Mouse (Mus musculus) megakaryocyte-erythroid progenitor cell, adult 5-6 weeks (primary cell): ENCODE data around the gene Mif4gd. TPM values are rescaled to one million over a fixed set of nuclear protein-coding genes. Genes with fewer than 3 reads are reported as not detected.

Experiments used
- ATAC-seq: replicated peaks from 2 replicates; pipeline ENCODE4 v1.8.0; 2016; ENCODE audit warnings: mild to moderate bottlenecking, inconsistent platforms; ENCODE audit not compliant: severe bottlenecking, poor library complexity, low FRiP score, low TSS enrichment
- total RNA-seq, 2 experiments: library from RNA; stranded (forward) in 1 of 2; stranded (reverse) in 1 of 2; fragments of 200-1000, 215-1000 nt in 1 of 2; fragments of >200 nt in 1 of 2; fragmentation: Nextera tagmentation in 1 of 2; gene quantifications; 2 replicates each; pipeline ENCODE4 v1.2.3; 2014 to 2017

Gene Mif4gd
- total RNA-seq, 2 experiments from 2014 or later = 45.4 to 55.4 TPM

- no peak for ATAC-seq
Measured at GRCm38 (mm10) chr11:115587984-115588383, 24.8 kb downstream of the Mif4gd start.

DNA sequence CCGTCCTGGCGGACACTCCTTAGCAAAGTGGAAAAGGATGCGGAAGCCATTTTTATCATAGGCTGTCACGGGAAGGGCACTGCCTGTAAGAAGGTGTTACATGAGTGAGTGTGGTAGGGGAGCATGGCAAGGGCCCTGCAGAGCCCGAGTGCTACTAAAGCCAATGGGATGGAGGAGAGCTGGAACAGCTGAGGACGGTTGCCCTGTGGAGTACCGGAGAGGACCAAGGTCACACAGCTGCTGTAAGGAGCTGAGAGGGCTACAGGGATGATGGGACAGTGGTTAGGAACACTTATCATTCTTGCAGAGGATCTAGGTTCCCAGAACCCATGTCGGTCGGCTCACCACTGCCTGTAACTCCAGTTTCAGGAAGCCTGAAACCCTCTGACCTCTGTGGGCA is 26.4 kb downstream of the Mif4gd start:
- no peak for ATAC-seq

- ATAC-seq = no peak
Measured at GRCm38 (mm10) chr11:115585573-115586100, 27.1 kb downstream of the Mif4gd start.

- ATAC-seq = no peak
Measured at GRCm38 (mm10) chr11:115584376-115585073, 28.2 kb downstream of the Mif4gd start.

GRCm38 (mm10) chr11:115582913-115583606 is 29.7 kb downstream of the Mif4gd start:
- ATAC-seq = no peak

DNA sequence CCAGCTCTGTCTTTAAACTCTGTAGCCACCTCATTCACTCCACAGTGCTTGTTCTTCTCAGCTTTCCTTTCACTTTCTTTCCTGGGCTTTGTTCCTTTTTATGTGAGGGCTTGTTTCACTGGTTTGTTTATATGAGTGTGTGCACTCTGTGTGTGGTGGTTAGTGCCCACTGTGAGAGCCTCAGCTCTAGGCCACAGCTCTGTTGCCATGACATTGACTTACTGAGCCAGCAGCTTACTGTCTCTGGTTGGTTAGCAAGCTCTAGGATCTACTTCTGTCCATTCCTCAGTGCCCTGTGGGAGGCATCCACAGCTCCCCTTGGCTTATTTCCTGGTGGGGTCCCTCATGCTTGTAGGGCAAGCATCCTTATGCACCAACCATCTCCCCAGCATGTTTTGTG is 33.7 kb downstream of the Mif4gd start:
- ATAC-seq = no peak

- ATAC-seq = no peak
Measured at GRCm38 (mm10) chr11:115564961-115565360, 47.8 kb downstream of the Mif4gd start.

DNA sequence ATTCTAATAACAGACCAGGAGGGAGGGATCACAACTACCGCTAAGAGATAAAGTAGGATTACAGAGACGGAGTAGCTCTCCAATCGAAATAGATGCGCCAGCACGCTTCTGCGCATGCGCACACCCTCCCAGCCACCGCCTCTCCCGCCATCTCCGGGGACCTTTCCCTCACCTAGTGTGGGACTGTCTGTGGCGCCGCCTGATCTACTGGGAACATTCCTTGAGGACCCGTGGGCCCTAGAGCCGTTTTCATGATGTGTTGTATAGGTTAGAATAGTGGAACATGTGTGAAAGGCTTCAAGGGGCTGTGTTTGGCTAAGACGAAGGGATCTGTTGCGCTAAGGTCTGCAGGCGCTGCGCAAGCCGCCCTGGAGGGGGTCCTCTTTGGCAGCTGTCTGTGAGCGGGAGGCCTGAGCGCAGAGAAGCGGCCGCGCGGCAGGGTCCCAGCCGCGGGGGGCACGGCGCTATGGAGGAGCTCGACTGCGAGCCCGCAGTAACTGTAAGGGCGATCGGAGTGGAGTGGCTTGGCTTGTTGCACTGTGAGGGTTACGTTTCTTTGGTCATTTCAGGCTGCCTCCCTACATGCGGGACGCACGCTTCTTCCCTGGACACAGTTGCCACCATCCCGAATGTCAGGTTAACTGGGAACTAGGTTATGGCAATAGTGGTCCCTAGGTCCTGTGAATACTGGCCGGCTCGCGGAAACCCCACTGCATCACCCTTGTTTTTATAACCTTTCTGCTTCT is 48.5 kb downstream of the Mif4gd start, which contains the start of gene Nup85:
Gene Nup85, plus strand, starts transcription at position 371 of the 746 bp plus-strand sequence.
- ATAC-seq = peak; percentile 95

- ATAC-seq = peak; percentile 31; the same call in 1 of the 2 replicates
Measured at GRCm38 (mm10) chr11:115563406-115563805, 49.4 kb downstream of the Mif4gd start.

Other genes starting within 250 kb of the Mif4gd start
- gene Hid1, start 245.2 kb downstream of the Mif4gd start, total RNA-seq (2014; fragmentation: Nextera tagmentation) = 0.17 TPM in 1 of 2 replicates, not detected in the other
- not detected in 2 replicates for gene Hid1, start 245.2 kb downstream of the Mif4gd start, total RNA-seq (2017)
- gene Cdr2l, start 231.1 kb downstream of the Mif4gd start, total RNA-seq (2014; fragmentation: Nextera tagmentation) = not detected in 2 replicates
- gene Cdr2l, start 231.1 kb downstream of the Mif4gd start, total RNA-seq (2017) = 0.38 TPM in 1 of 2 replicates, not detected in the other
- 81.8 and 92.4 TPM in 2 replicates for gene Mrpl58, start 209.2 kb downstream of the Mif4gd start, total RNA-seq (2014; fragmentation: Nextera tagmentation)
- gene Mrpl58, start 209.2 kb downstream of the Mif4gd start, total RNA-seq (2017) = 56.9 and 64.4 TPM in 2 replicates
- 864 and 908 TPM in 2 replicates for gene Atp5h, start 193.0 kb downstream of the Mif4gd start, total RNA-seq (2014; fragmentation: Nextera tagmentation)
- gene Atp5h, start 193.0 kb downstream of the Mif4gd start, total RNA-seq (2017) = 793 and 990 TPM in 2 replicates
- gene Kctd2, start 192.8 kb downstream of the Mif4gd start, total RNA-seq (2014; fragmentation: Nextera tagmentation) = 17.4 and 18.4 TPM in 2 replicates
- gene Kctd2, start 192.8 kb downstream of the Mif4gd start, total RNA-seq (2017) = 10.9 and 13.0 TPM in 2 replicates
- gene Trim80, start 172.4 kb downstream of the Mif4gd start, total RNA-seq (2014; fragmentation: Nextera tagmentation) = not detected in 2 replicates
- gene Trim80, start 172.4 kb downstream of the Mif4gd start, total RNA-seq (2017) = not detected in 2 replicates
- not detected in 2 replicates for gene Slc16a5, start 150.5 kb downstream of the Mif4gd start, total RNA-seq (2014; fragmentation: Nextera tagmentation)
- not detected in 2 replicates for gene Slc16a5, start 150.5 kb downstream of the Mif4gd start, total RNA-seq (2017)
- gene Armc7, start 137.3 kb downstream of the Mif4gd start, total RNA-seq (2014; fragmentation: Nextera tagmentation) = 4.2 and 10.1 TPM in 2 replicates
- gene Armc7, start 137.3 kb downstream of the Mif4gd start, total RNA-seq (2017) = 8.3 and 8.7 TPM in 2 replicates
- gene Nt5c, start 121.1 kb downstream of the Mif4gd start, total RNA-seq (2014; fragmentation: Nextera tagmentation) = 81.6 and 117 TPM in 2 replicates
- gene Nt5c, start 121.1 kb downstream of the Mif4gd start, total RNA-seq (2017) = 79.8 and 101 TPM in 2 replicates
- gene Jpt1, start 98.6 kb downstream of the Mif4gd start, total RNA-seq (2014; fragmentation: Nextera tagmentation) = 167 and 191 TPM in 2 replicates
- 122 and 142 TPM in 2 replicates for gene Jpt1, start 98.6 kb downstream of the Mif4gd start, total RNA-seq (2017)
- gene Sumo2, start 76.7 kb downstream of the Mif4gd start, total RNA-seq (2014; fragmentation: Nextera tagmentation) = 541 and 596 TPM in 2 replicates
- 518 and 674 TPM in 2 replicates for gene Sumo2, start 76.7 kb downstream of the Mif4gd start, total RNA-seq (2017)
- 256 and 306 TPM in 2 replicates for gene Nup85, start 48.5 kb downstream of the Mif4gd start, total RNA-seq (2014; fragmentation: Nextera tagmentation)
- 179 and 228 TPM in 2 replicates for gene Nup85, start 48.5 kb downstream of the Mif4gd start, total RNA-seq (2017)
- 55.7 and 76.8 TPM in 2 replicates for gene Mrps7, start 9.0 kb downstream of the Mif4gd start, total RNA-seq (2014; fragmentation: Nextera tagmentation)
- gene Mrps7, start 9.0 kb downstream of the Mif4gd start, total RNA-seq (2017) = 40.5 and 67.1 TPM in 2 replicates
- gene Gga3, start 8.9 kb downstream of the Mif4gd start, total RNA-seq (2014; fragmentation: Nextera tagmentation) = 53.5 and 69.9 TPM in 2 replicates
- gene Gga3, start 8.9 kb downstream of the Mif4gd start, total RNA-seq (2017) = 21.6 and 67.6 TPM in 2 replicates
- gene Slc25a19, start 15.3 kb upstream of the Mif4gd start, total RNA-seq (2014; fragmentation: Nextera tagmentation) = 20.5 and 32.1 TPM in 2 replicates
- gene Slc25a19, start 15.3 kb upstream of the Mif4gd start, total RNA-seq (2017) = 14.2 and 19.6 TPM in 2 replicates
- gene Grb2, start 95.6 kb upstream of the Mif4gd start, total RNA-seq (2014; fragmentation: Nextera tagmentation) = 70.1 and 74.4 TPM in 2 replicates
- gene Grb2, start 95.6 kb upstream of the Mif4gd start, total RNA-seq (2017) = 40.7 and 73.1 TPM in 2 replicates
- gene Tmem94, start 152.5 kb upstream of the Mif4gd start, total RNA-seq (2014; fragmentation: Nextera tagmentation) = 29.0 and 44.6 TPM in 2 replicates
- 15.1 and 31.5 TPM in 2 replicates for gene Tmem94, start 152.5 kb upstream of the Mif4gd start, total RNA-seq (2017)
- gene Caskin2, start 200.7 kb upstream of the Mif4gd start, total RNA-seq (2014; fragmentation: Nextera tagmentation) = 9.5 and 9.8 TPM in 2 replicates
- gene Caskin2, start 200.7 kb upstream of the Mif4gd start, total RNA-seq (2017) = 1.4 and 3.7 TPM in 2 replicates
- 20.4 and 32.6 TPM in 2 replicates for gene Tsen54, start 201.8 kb upstream of the Mif4gd start, total RNA-seq (2014; fragmentation: Nextera tagmentation)
- gene Tsen54, start 201.8 kb upstream of the Mif4gd start, total RNA-seq (2017) = 16.8 and 17.1 TPM in 2 replicates
- gene Llgl2, start 211.1 kb upstream of the Mif4gd start, total RNA-seq (2014; fragmentation: Nextera tagmentation) = 8.9 and 12.7 TPM in 2 replicates
- 4.0 and 8.0 TPM in 2 replicates for gene Llgl2, start 211.1 kb upstream of the Mif4gd start, total RNA-seq (2017)
- 0.11 TPM in 1 of 2 replicates, not detected in the other for gene Myo15b, start 245.4 kb upstream of the Mif4gd start, total RNA-seq (2014; fragmentation: Nextera tagmentation)
- 0.69 TPM in 1 of 2 replicates, not detected in the other for gene Myo15b, start 245.4 kb upstream of the Mif4gd start, total RNA-seq (2017)